Mouse (Mus musculus) bone marrow, adult 2 months (tissue): ENCODE data around the gene Brf1.

Experiments used
- CTCF ChIP-seq: fragments of 200-500 bp; IDR thresholded peaks from 2 replicates; pipeline ENCODE4 v1.5.1; 2011; ENCODE audit warnings: low read length, control low read depth; ENCODE audit not compliant: control insufficient read depth, insufficient read depth
- POLR2A ChIP-seq: fragments of 200-500 bp; IDR thresholded peaks from 2 replicates; pipeline ENCODE4 v1.6.1; 2011; ENCODE audit warnings: low read depth, mild to moderate bottlenecking, control low read depth, low read length, borderline replicate concordance; ENCODE audit not compliant: control insufficient read depth

- TF ChIP-seq POLR2A (no peak), CTCF (no peak)
Observed at GRCm38 (mm10) chr12:112917906-112918305, 82.6 kb downstream of the Brf1 start.
